Mouse (Mus musculus): ENCODE results near the gene Habp2.

- TF ChIP-seq GATA1 (IDR thresholded peaks at IDR 0.05; ENCODE audit: borderline replicate concordance, low read length) (no peak), FLI1 (IDR thresholded peaks at IDR 0.05; ENCODE audit: low read length) (no peak)
These were observed 49.4 kb downstream of the Habp2 start for GRCm38 (mm10) chr19:56336321-56336720.
